Mouse (Mus musculus) hindbrain, embryonic 10.5 days (tissue): ENCODE measurements around the gene Gm27029. TPM values are rescaled to one million over a fixed set of nuclear protein-coding genes. Genes with fewer than 3 reads are reported as not detected.
"Not testable (repeated sequence)": the region's sequence is repeated elsewhere in the genome, so short reads cannot be mapped to it uniquely, and the experiment has no call there.

Experiments used
- DNase-seq: peaks from one replicate; pipeline ENCODE4 v3.0.0-alpha.2; 2017; ENCODE audit warnings: low spot score
- H3K27ac ChIP-seq: fragments of 300-500 bp; sonication (generic); 2 replicates; pipeline ENCODE4 v1.5.1; 2016; ENCODE audit warnings: mild to moderate bottlenecking, moderate library complexity
- H3K27me3 ChIP-seq: fragments of 300-500 bp; sonication (generic); 2 replicates; pipeline ENCODE4 v1.6.1; 2016; ENCODE audit warnings: mild to moderate bottlenecking; ENCODE audit not compliant: poor library complexity, insufficient read depth, severe bottlenecking
- H3K36me3 ChIP-seq: fragments of 300-500 bp; sonication (generic); 2 replicates; pipeline ENCODE4 v1.6.1; 2016; ENCODE audit warnings: mild to moderate bottlenecking, moderate library complexity
- H3K4me1 ChIP-seq: fragments of 300-500 bp; sonication (generic); replicated peaks from 2 replicates; pipeline ENCODE4 v1.6.1; 2016; ENCODE audit warnings: mild to moderate bottlenecking
- H3K4me3 ChIP-seq: fragments of 300-500 bp; sonication (generic); 2 replicates; pipeline ENCODE4 v1.5.1; 2016; ENCODE audit warnings: mild to moderate bottlenecking, moderate library complexity
- H3K9me3 ChIP-seq: fragments of 300-500 bp; sonication (generic); 2 replicates; pipeline ENCODE4 v1.6.1; 2016; ENCODE audit warnings: mild to moderate bottlenecking, moderate library complexity
- WGBS: fragments of 180-500 bp; shearing (Covaris S2); methylation state at CpG from one replicate; pipeline ENCODE4 v1.1.7; 2016; 5-methylcytosine and 5-hydroxymethylcytosine counted together
- polyA plus RNA-seq: library from polyadenylated mRNA; unstranded; fragments of >200 nt; fragmentation: Nextera tagmentation; extraction: Ambion mirVana; gene quantifications from 2 replicates; pipeline ENCODE4 v1.2.1, GENCODE M21; 2016

Gene Gm27029
- 9.4 and 10.2 TPM in 2 replicates for polyA plus RNA-seq

- no peak for DNase-seq
- H3K4me3 ChIP-seq: peak within 1 kb of the TSS; percentile 99
- peaks cover 6% of the 10 kb centered on the region for H3K36me3 ChIP-seq
- no peaks in the 10 kb centered on the region for H3K9me3 ChIP-seq
- H3K4me1 ChIP-seq: peaks cover 35% of the 10 kb centered on the region
- H3K27ac ChIP-seq: peak within 1 kb of the TSS; percentile 88
- WGBS: 5% methylated on average over 23 of the region's 23 CpGs
- peaks cover 5% of the 10 kb centered on the region; the same call in 1 of the 2 replicates for H3K27me3 ChIP-seq
These were observed at the start of gene Gm27029 for GRCm38 (mm10) chr11:101424105-101424851. Gm27029 (minus strand) TSS chr11:101424796.

GRCm38 (mm10) chr11:101474298-101474697, 49.7 kb upstream of the Gm27029 start:
- peaks cover 68% of the 10 kb centered on the region for H3K4me1 ChIP-seq
- DNase-seq: no peak
- 84% methylated on average over 5 of the region's 5 CpGs for WGBS
- H3K27ac ChIP-seq: peak overlapping the region; percentile 69
- H3K36me3 ChIP-seq: peaks cover 30% of the 10 kb centered on the region
- H3K9me3 ChIP-seq: no peaks in the 10 kb centered on the region
- peaks cover 5% of the 10 kb centered on the region; the same call in 1 of the 2 replicates for H3K27me3 ChIP-seq
- H3K4me3 ChIP-seq: no peak overlapping the region

GRCm38 (mm10) chr11:101473686-101474085, 49.1 kb upstream of the Gm27029 start:
- Histone ChIP-seq H3K36me3 (peaks cover 30% of the 10 kb centered on the region), H3K27ac (peak overlapping the region; percentile 69; the same call in 1 of the 2 replicates), H3K4me1 (peaks cover 68% of the 10 kb centered on the region)
- WGBS: 89% methylated on average over 1 of the region's 1 CpGs
- H3K27me3 ChIP-seq, H3K4me3 ChIP-seq, H3K9me3 ChIP-seq, DNase-seq: not testable (repeated sequence)

GRCm38 (mm10) chr11:101472336-101472735, 47.7 kb upstream of the Gm27029 start:
- no peak for DNase-seq
- Histone ChIP-seq H3K4me3 (peak overlapping the region; percentile 43; the same call in 1 of the 2 replicates), H3K9me3 (no peaks in the 10 kb centered on the region), H3K27me3 (peaks cover 5% of the 10 kb centered on the region; the same call in 1 of the 2 replicates), H3K4me1 (peaks cover 70% of the 10 kb centered on the region), H3K36me3 (peaks cover 30% of the 10 kb centered on the region), H3K27ac (peak overlapping the region; percentile 73)
- 51% methylated on average over 7 of the region's 7 CpGs for WGBS

- Histone ChIP-seq H3K36me3 (peaks cover 30% of the 10 kb centered on the region), H3K9me3 (no peaks in the 10 kb centered on the region), H3K27ac (peak overlapping the region; percentile 73), H3K4me1 (peaks cover 70% of the 10 kb centered on the region), H3K4me3 (peak overlapping the region; percentile 43; the same call in 1 of the 2 replicates), H3K27me3 (peaks cover 8% of the 10 kb centered on the region; the same call in 1 of the 2 replicates)
- WGBS: 70% methylated on average over 3 of the region's 3 CpGs
- no peak for DNase-seq
These were observed 47.3 kb upstream of the Gm27029 start for GRCm38 (mm10) chr11:101471926-101472325.

GRCm38 (mm10) chr11:101470206-101470605, 45.6 kb upstream of the Gm27029 start:
- peaks cover 30% of the 10 kb centered on the region for H3K36me3 ChIP-seq
- H3K9me3 ChIP-seq: no peaks in the 10 kb centered on the region
- peaks cover 86% of the 10 kb centered on the region for H3K4me1 ChIP-seq
- 21% methylated on average over 7 of the region's 7 CpGs for WGBS
- H3K27me3 ChIP-seq: peaks cover 13% of the 10 kb centered on the region
- H3K27ac ChIP-seq: peak overlapping the region; percentile 84
- H3K4me3 ChIP-seq: peak overlapping the region; percentile 43
- no peak for DNase-seq

- Histone ChIP-seq H3K9me3 (no peaks in the 10 kb centered on the region), H3K4me1 (peaks cover 89% of the 10 kb centered on the region)
- WGBS: 77% methylated on average over 4 of the region's 4 CpGs
These were observed 44.6 kb upstream of the Gm27029 start for GRCm38 (mm10) chr11:101469155-101469554.

GRCm38 (mm10) chr11:101468731-101469130, 44.1 kb upstream of the Gm27029 start:
- Histone ChIP-seq H3K9me3 (no peaks in the 10 kb centered on the region), H3K27me3 (peaks cover 13% of the 10 kb centered on the region), H3K4me3 (peak overlapping the region; percentile 75), H3K4me1 (peaks cover 92% of the 10 kb centered on the region), H3K36me3 (peaks cover 30% of the 10 kb centered on the region), H3K27ac (peak overlapping the region; percentile 96)
- DNase-seq: no peak
- 4% methylated on average over 13 of the region's 13 CpGs for WGBS

More at GRCm38 (mm10) chr11:101469155-101469554, 44.6 kb upstream of the Gm27029 start:
- no peak for DNase-seq
- Histone ChIP-seq H3K27ac (peak overlapping the region; percentile 96), H3K27me3 (peaks cover 13% of the 10 kb centered on the region), H3K4me3 (peak overlapping the region; percentile 75), H3K36me3 (peaks cover 30% of the 10 kb centered on the region)

GRCm38 (mm10) chr11:101468263-101468688, 43.7 kb upstream of the Gm27029 start:
- H3K4me3 ChIP-seq: peak overlapping the region; percentile 75
- H3K27ac ChIP-seq: peak overlapping the region; percentile 96
- no peak for DNase-seq
- H3K36me3 ChIP-seq: peaks cover 30% of the 10 kb centered on the region
- peaks cover 13% of the 10 kb centered on the region for H3K27me3 ChIP-seq
- 1% methylated on average over 30 of the region's 31 CpGs for WGBS
- no peaks in the 10 kb centered on the region for H3K9me3 ChIP-seq
- peaks cover 96% of the 10 kb centered on the region for H3K4me1 ChIP-seq

GRCm38 (mm10) chr11:101467477-101468262, 43.1 kb upstream of the Gm27029 start:
- Histone ChIP-seq H3K9me3 (no peaks in the 10 kb centered on the region), H3K27ac (peak overlapping the region; percentile 96), H3K36me3 (peaks cover 29% of the 10 kb centered on the region), H3K4me1 (peaks cover 98% of the 10 kb centered on the region), H3K4me3 (peak overlapping the region; percentile 75), H3K27me3 (peaks cover 13% of the 10 kb centered on the region)
- under 1% methylated on average over 54 of the region's 54 CpGs for WGBS
- DNase-seq: peak; percentile 86

GRCm38 (mm10) chr11:101466552-101466950, 42.0 kb upstream of the Gm27029 start:
- Histone ChIP-seq H3K27me3 (peaks cover 13% of the 10 kb centered on the region), H3K4me1 (peaks cover 96% of the 10 kb centered on the region), H3K36me3 (peaks cover 29% of the 10 kb centered on the region), H3K4me3 (peak overlapping the region; percentile 75)
- not testable (repeated sequence) for DNase-seq, H3K27ac ChIP-seq, H3K9me3 ChIP-seq
- 56% methylated on average over 5 of the region's 5 CpGs for WGBS

GRCm38 (mm10) chr11:101465869-101466551, 41.4 kb upstream of the Gm27029 start, which contains the start of gene Vat1:
Vat1 (minus strand) TSS chr11:101466230.
- Histone ChIP-seq H3K4me1 (peaks cover 91% of the 10 kb centered on the region), H3K9me3 (no peaks in the 10 kb centered on the region), H3K4me3 (peak within 1 kb of the TSS; percentile 75), H3K27me3 (peaks cover 13% of the 10 kb centered on the region), H3K27ac (peak within 1 kb of the TSS; percentile 96), H3K36me3 (peaks cover 29% of the 10 kb centered on the region)
- 2% methylated on average over 60 of the region's 60 CpGs for WGBS
- peak; percentile 77 for DNase-seq
